Mouse (Mus musculus): ENCODE measurements around the gene Bcor. TPM values are rescaled to one million over a fixed set of nuclear protein-coding genes. Genes with fewer than 3 reads are reported as not detected.

Bcor gene
- total and polyA plus RNA-seq, 3 experiments, result 44.6 to 88.7 (median 61.6) TPM

DNA sequence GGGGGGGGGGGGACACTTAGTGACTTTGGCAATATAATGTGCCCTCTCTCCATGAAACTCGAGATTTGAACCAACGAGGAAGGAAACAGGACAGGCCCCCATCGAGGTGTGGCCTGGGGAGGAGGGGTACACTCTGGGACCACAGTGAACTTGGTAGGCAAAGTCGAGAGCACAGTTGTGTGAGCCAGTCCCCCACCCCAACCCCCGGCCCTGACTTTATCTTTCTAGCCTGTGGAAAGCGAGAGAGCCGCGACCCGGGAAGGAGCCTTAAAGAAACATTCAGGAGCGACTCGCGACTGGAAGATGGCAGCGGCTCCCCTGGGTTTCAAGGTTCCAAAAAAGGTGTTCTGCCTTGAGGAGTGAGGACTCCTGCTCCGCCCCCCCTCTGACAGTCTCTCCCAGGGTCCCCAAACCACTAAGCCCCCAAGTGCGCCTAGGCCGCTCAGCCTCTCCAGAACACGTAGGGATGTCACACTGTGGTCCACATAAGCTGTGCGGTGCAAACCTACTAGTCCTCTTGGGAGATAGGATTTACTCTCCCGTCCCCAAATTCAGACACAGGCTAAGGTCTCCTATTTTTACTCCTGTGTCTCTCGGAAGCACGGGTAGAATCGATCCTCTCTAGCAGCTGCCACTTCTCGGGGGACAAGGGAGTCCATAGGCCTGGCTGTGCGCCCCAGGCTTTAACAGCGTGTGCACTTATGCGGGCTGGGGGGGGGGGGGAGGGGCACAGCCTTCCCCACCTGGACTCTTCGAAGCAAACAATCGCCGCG, 4.9 kb downstream of the Bcor start:
- DNase-seq (ENCODE audit: low read depth, low spot score), result no peak
- H3K4me3 ChIP-seq (ENCODE audit: control insufficient read depth in 1 of 2, insufficient read depth in 1 of 2, low read depth in 2 of 2, low read length in 2 of 2), result peak overlapping the region; percentile 50 to 55; a peak in 3 of 4 replicates

DNA sequence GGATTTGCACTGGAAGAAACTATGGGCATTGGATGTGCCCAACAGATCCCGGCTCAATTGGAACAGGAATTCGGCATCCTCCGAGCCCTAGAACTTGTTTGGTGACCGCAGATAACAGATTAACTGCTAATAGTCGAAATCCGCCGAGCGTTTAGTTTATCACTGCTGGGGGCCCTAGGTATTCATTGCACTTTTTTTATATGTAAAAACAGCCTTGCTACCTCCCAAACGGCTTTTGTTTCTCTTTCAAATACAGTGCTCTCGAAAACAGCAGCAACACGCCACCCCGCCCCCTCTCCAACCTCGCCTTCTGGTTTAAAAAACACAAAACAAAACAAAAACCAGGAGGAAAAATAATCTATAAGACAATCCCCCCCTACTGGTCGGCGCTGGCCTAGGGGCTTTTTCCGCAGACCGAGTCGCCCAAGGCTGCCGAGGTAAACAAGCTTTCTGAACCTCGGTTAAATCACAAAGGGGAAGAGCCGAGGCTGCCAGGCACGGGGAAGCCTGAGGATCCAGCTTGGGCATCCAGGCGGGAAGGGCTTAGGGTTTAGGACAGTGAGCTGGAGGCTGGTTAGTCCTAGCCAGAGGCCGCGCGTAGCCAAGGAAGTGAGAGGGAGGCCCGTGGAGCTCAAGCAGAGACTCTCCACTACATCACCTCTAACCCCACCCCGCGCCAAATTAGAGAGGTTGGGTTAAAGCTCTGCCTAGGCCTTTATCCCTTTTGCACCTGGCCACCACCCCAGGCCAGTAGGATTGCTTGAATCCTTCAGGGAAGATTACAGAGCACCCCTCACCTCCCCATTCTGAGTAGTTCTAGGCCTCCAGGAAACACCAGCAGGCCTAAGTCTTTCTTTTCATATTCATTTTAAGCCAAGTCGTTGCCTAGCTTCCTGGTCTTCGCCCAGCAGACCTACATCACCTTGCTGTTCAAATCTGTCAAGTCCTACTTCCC, 6.7 kb downstream of the Bcor start:
- Histone ChIP-seq H3K27me3 (ENCODE audit: control insufficient read depth in 1 of 2, insufficient read depth in 2 of 2, low read length in 2 of 2) (no peaks in the 10 kb centered on the region), H3K4me1 (ENCODE audit: control insufficient read depth in 1 of 2, insufficient read depth in 2 of 2, low read length in 2 of 2) (peaks cover 0 to 13% of the 10 kb centered on the region in 2 experiments; a peak in 2 of 4 replicates), H3K9me3 (replicated peaks; ENCODE audit: insufficient read depth, low read length) (no peaks in the 10 kb centered on the region), H3K36me3 (ENCODE audit: control insufficient read depth in 1 of 2, insufficient read depth in 2 of 2, low read length in 2 of 2) (no peaks in the 10 kb centered on the region), H3K79me2 (ENCODE audit: control insufficient read depth, insufficient read depth, low read length, poor library complexity) (no peaks in the 10 kb centered on the region), H3K27ac (ENCODE audit: control insufficient read depth, low read depth, low read length) (no peak overlapping the region), H3K9ac (ENCODE audit: control insufficient read depth, low read depth, low read length, poor library complexity, severe bottlenecking) (no peak overlapping the region), H3K4me3 (ENCODE audit: control insufficient read depth in 1 of 2, insufficient read depth in 1 of 2, low read depth in 2 of 2, low read length in 2 of 2) (no peak overlapping the region)
- TF ChIP-seq KAT2A (conservative IDR thresholded peaks at IDR 0.05; ENCODE audit: low read depth, low read length) (no peak), ETS1 (IDR thresholded peaks at IDR 0.05; ENCODE audit: low read depth, low read length) (no peak), ZNF384 (IDR thresholded peaks at IDR 0.05; ENCODE audit: low read depth, low read length) (no peak), UBTF (IDR thresholded peaks at IDR 0.05; ENCODE audit: borderline replicate concordance, insufficient read depth, low read depth, low read length) (no peak), BHLHE40 (IDR thresholded peaks at IDR 0.05; ENCODE audit: borderline replicate concordance, low read depth, low read length) (no peak), GATA1 (IDR thresholded peaks at IDR 0.05; ENCODE audit: low read depth, low read length) (no peak), TAL1 (IDR thresholded peaks at IDR 0.05; ENCODE audit: low read length) (no peak), E2F4 (IDR thresholded peaks at IDR 0.05; ENCODE audit: borderline replicate concordance, low read depth, low read length) (no peak), TCF12 (IDR thresholded peaks at IDR 0.05; ENCODE audit: low read depth, low read length) (no peak), CHD2 (IDR thresholded peaks at IDR 0.05; ENCODE audit: low read length) (no peak), TBP (IDR thresholded peaks at IDR 0.05; ENCODE audit: low read depth, low read length) (no peak), MEF2A (IDR thresholded peaks at IDR 0.05; ENCODE audit: extremely low read depth, insufficient replicate concordance, low read depth, low read length, poor library complexity, severe bottlenecking) (no peak), NRF1 (IDR thresholded peaks at IDR 0.05; ENCODE audit: insufficient read depth, low read depth, low read length, poor library complexity, severe bottlenecking) (no peak), POLR2AphosphoS2 (IDR thresholded peaks at IDR 0.05; ENCODE audit: low read length) (no peak), SMC3 (IDR thresholded peaks at IDR 0.05; ENCODE audit: low read depth, low read length) (no peak)
- no peak for DNase-seq (ENCODE audit: low read depth, low spot score)

More for the DNA sequence above, 4.9 kb downstream of the Bcor start:
- Histone ChIP-seq H3K4me1 (ENCODE audit: control insufficient read depth in 1 of 2, insufficient read depth in 2 of 2, low read length in 2 of 2) (peaks cover 0 to 13% of the 10 kb centered on the region in 2 experiments; a peak in 2 of 4 replicates), H3K36me3 (ENCODE audit: control insufficient read depth in 1 of 2, insufficient read depth in 2 of 2, low read length in 2 of 2) (no peaks in the 10 kb centered on the region), H3K9ac (ENCODE audit: control insufficient read depth, low read depth, low read length, poor library complexity, severe bottlenecking) (peak overlapping the region; percentile 74), H3K27ac (ENCODE audit: control insufficient read depth, low read depth, low read length) (peak overlapping the region; percentile 52; the same call in 1 of the 2 replicates), H3K27me3 (ENCODE audit: control insufficient read depth in 1 of 2, insufficient read depth in 2 of 2, low read length in 2 of 2) (no peaks in the 10 kb centered on the region), H3K79me2 (ENCODE audit: control insufficient read depth, insufficient read depth, low read length, poor library complexity) (no peaks in the 10 kb centered on the region), H3K9me3 (replicated peaks; ENCODE audit: insufficient read depth, low read length) (no peaks in the 10 kb centered on the region)
- TF ChIP-seq MAZ (IDR thresholded peaks at IDR 0.05; ENCODE audit: low read depth, low read length) (no peak), MAFK (IDR thresholded peaks at IDR 0.05; ENCODE audit: borderline replicate concordance, low read depth, low read length) (no peak), USF1 (IDR thresholded peaks at IDR 0.05; ENCODE audit: low read depth, low read length) (no peak), GABPA (IDR thresholded peaks at IDR 0.05; ENCODE audit: low read depth, low read length) (no peak), USF2 (IDR thresholded peaks at IDR 0.05; ENCODE audit: borderline replicate concordance in 1 of 2, insufficient read depth in 1 of 2, low read depth in 1 of 2, low read length in 2 of 2) (no peak), KAT2A (conservative IDR thresholded peaks at IDR 0.05; ENCODE audit: low read depth, low read length) (no peak), CHD2 (IDR thresholded peaks at IDR 0.05; ENCODE audit: low read length) (no peak), ZC3H11A (IDR thresholded peaks at IDR 0.05; ENCODE audit: low read depth, low read length) (no peak), POLR2AphosphoS5 (IDR thresholded peaks at IDR 0.05; ENCODE audit: borderline replicate concordance, low read depth, low read length) (no peak), JUND (IDR thresholded peaks at IDR 0.05; ENCODE audit: low read depth, low read length) (no peak), RCOR1 (IDR thresholded peaks at IDR 0.05; ENCODE audit: low read depth, low read length) (no peak)
